ENCODE assay signal across 8 mouse cellular contexts in genomic region chr15:77857662-77858156, GRCm38 (mm10). TPM values are rescaled to one million over a fixed set of nuclear protein-coding genes. Genes with fewer than 3 reads are reported as not detected.
DNase-seq lines count a peak whose midpoint lies in the region; ATAC-seq lines count a peak whose summit lies in the region.

No protein-coding gene starts in this region.

- WGBS in limb, embryonic 11.5 days: under 1% methylated on average over 28 of the region's 28 CpGs

- peak overlapping the region; percentile 55 for H3K4me2 ChIP-seq in limb, embryonic 11.5 days (ENCODE audit: low read depth, severe bottlenecking)

- peak overlapping the region; percentile 18 for H3K9ac ChIP-seq in limb, embryonic 11.5 days (ENCODE audit: low read length)

- H3K4me3 ChIP-seq in limb, embryonic 11.5 days (ENCODE audit: low read depth, low read length): peak overlapping the region; percentile 39

- DNase-seq in adrenal gland, postnatal 36 days: peak; percentile 52 to 68
- DNase-seq in gastrocnemius, postnatal 14 days: peak; percentile 53
- DNase-seq in kidney, adult 11 months: peak; percentile 99
- DNase-seq in limb, embryonic 11.5 days (ENCODE audit: low spot score): peak; percentile 75
- DNase-seq in mesoderm, embryonic 11.5 days (ENCODE audit: low read depth, low spot score): peak; percentile 70
- peak; percentile 77 to 78 for DNase-seq in right cerebral cortex, postnatal 10 days (ENCODE audit: low spot score in 2 of 2)
- DNase-seq in yolk sac, embryonic 10.5 days (ENCODE audit: low spot score): peak; percentile 85

- H3K27ac ChIP-seq in limb, embryonic 11.5 days (replicated peaks; ENCODE audit: low read depth, low read length): peak overlapping the region; percentile 9; the same call in 1 of the 2 replicates

- ATAC-seq in common myeloid progenitor, adult 5-6 weeks (replicated peaks; ENCODE audit: low read depth, poor library complexity, severe bottlenecking): peak; percentile 51
- peak; percentile 76 for ATAC-seq in limb, embryonic 11.5 days (ENCODE audit: insufficient number of reproducible peaks, low FRiP score, low TSS enrichment, low read depth)

- no peaks in the 10 kb centered on the region for H3K9me3 ChIP-seq in limb, embryonic 11.5 days (ENCODE audit: control insufficient read depth, low read length)

- 0 out of 2 replicates have a peak, but pooled peaks cover 3% of the 10 kb centered on the region for H3K4me1 ChIP-seq in limb, embryonic 11.5 days (ENCODE audit: control insufficient read depth, insufficient read depth, low read length)

- intact Hi-C loops in gastrocnemius, postnatal 14 days (cut with DNase I; ENCODE audit: low total_unique reads): no loop called here

- H3K36me3 ChIP-seq in limb, embryonic 11.5 days (ENCODE audit: control insufficient read depth, insufficient read depth, low read length): no peaks in the 10 kb centered on the region

- H3K27me3 ChIP-seq in limb, embryonic 11.5 days (ENCODE audit: control insufficient read depth, insufficient read depth, low read length): no peaks in the 10 kb centered on the region

RNA-seq across cellular contexts. Expression of gene Myh9, which starts 15.7 kb away (rescaled TPM):
- total RNA-seq in adrenal gland, postnatal 36 days (2021): 100 to 1,000 TPM; 309 to 387 TPM
- total RNA-seq in common myeloid progenitor, adult 5-6 weeks (2017): 362 and 430 TPM in 2 replicates
- 100 to 1,000 TPM in 1 of 2 experiments, 10 to 100 TPM in 1; 96.9 to 111 TPM for total RNA-seq in gastrocnemius, postnatal 14 days (2021)
- 33.2 and 38.1 TPM in 2 replicates for polyA plus RNA-seq in limb, embryonic 11.5 days (2014; fragmentation: Nextera tagmentation; extraction: Ambion mirVana)

Comparison
In these comparisons a context has a peak if more than half of its experiments do, and no peak if none do; other contexts are left out.
1. Peak in every context shown above with its lines: DNase-seq, ATAC-seq, H3K4me3 ChIP-seq and H3K27ac ChIP-seq.